Mouse (Mus musculus) myocyte (in vitro differentiated cells): Measurements from ENCODE around the gene Nms.

Experiments
- MAX ChIP-seq: IDR thresholded peaks from one replicate; pipeline ENCODE4 v1.6.1; 2011; ENCODE audit warnings: low read depth, mild to moderate bottlenecking, control low read depth
- POLR2A ChIP-seq: IDR thresholded peaks from one replicate; pipeline ENCODE4 v1.6.1; 2011; ENCODE audit warnings: low read depth, mild to moderate bottlenecking, control low read depth, moderate library complexity; ENCODE audit not compliant: insufficient read length
- USF1 ChIP-seq: IDR thresholded peaks from one replicate; pipeline ENCODE4 v1.6.1; 2011; ENCODE audit warnings: low read depth, mild to moderate bottlenecking, control low read depth, moderate library complexity

DNA sequence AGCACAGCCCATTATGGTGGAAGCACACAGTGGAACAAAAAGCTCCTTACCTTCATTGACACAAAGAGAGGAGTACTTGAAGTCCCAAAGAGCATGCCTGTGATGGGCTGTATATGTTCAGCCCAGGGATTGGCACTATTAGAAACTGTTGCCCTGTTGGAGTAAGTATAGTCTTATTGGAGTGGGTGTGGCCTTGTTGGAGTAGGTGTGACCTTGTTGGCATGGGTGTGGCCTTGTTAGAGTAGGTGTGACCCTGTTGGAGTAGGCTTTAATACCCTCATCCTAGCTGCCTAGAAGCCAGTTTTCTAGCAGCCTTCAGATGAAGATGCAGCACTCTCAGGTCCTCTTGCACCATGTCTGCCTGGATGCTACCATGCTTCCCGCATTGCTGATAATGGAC, 30.2 kb downstream of the Nms start:
- no peak for TF ChIP-seq USF1
- no peak for TF ChIP-seq POLR2A
- no peak for TF ChIP-seq MAX
